Mouse (Mus musculus): Measurements from ENCODE around the gene Qtrt2.

The Qtrt2 gene

GRCm38 (mm10) chr16:43925001-43925558 lies 1.5 kb downstream of the Qtrt2 start:
- no peak for DNase-seq (ENCODE audit: low read depth, low spot score)

GRCm38 (mm10) chr16:43922630-43923029 lies 4.0 kb downstream of the Qtrt2 start:
- DNase-seq (ENCODE audit: low read depth, low spot score): no peak

GRCm38 (mm10) chr16:43922024-43922423 lies 4.6 kb downstream of the Qtrt2 start:
- DNase-seq (ENCODE audit: low read depth, low spot score): no peak

- no peak for DNase-seq (ENCODE audit: low read depth, low spot score)
These were observed 7.7 kb downstream of the Qtrt2 start for GRCm38 (mm10) chr16:43918867-43919266.

GRCm38 (mm10) chr16:43908881-43909280 lies 17.7 kb downstream of the Qtrt2 start:
- DNase-seq (ENCODE audit: low read depth, low spot score): no peak

GRCm38 (mm10) chr16:43900571-43900970 lies 26.0 kb downstream of the Qtrt2 start:
- DNase-seq (ENCODE audit: low read depth, low spot score): no peak

- DNase-seq (ENCODE audit: low read depth, low spot score): no peak
These were observed 26.5 kb downstream of the Qtrt2 start for GRCm38 (mm10) chr16:43900138-43900537.

- DNase-seq (ENCODE audit: low read depth, low spot score): no peak
These were observed 32.1 kb downstream of the Qtrt2 start for GRCm38 (mm10) chr16:43894501-43894900.

GRCm38 (mm10) chr16:43890747-43891336 lies 35.8 kb downstream of the Qtrt2 start:
- DNase-seq (ENCODE audit: low read depth, low spot score): no peak

GRCm38 (mm10) chr16:43890005-43890336 lies 36.6 kb downstream of the Qtrt2 start:
- no peak for DNase-seq (ENCODE audit: low read depth, low spot score)

GRCm38 (mm10) chr16:43889208-43890004 lies 37.2 kb downstream of the Qtrt2 start, which contains the start of gene Ccdc191:
TSS of gene Ccdc191 (plus strand) at chr16:43889800.
- peak; percentile 99 for DNase-seq (ENCODE audit: low read depth, low spot score)

GRCm38 (mm10) chr16:43882329-43882728 lies 44.3 kb downstream of the Qtrt2 start:
- no peak for DNase-seq (ENCODE audit: low read depth, low spot score)

- DNase-seq (ENCODE audit: low read depth, low spot score): no peak
These were observed 45.0 kb downstream of the Qtrt2 start for GRCm38 (mm10) chr16:43881636-43882035.

GRCm38 (mm10) chr16:43879769-43880168 lies 46.8 kb downstream of the Qtrt2 start:
- DNase-seq (ENCODE audit: low read depth, low spot score): no peak

GRCm38 (mm10) chr16:43871419-43871818 lies 55.2 kb downstream of the Qtrt2 start:
- no peak for DNase-seq (ENCODE audit: low read depth, low spot score)

GRCm38 (mm10) chr16:43869805-43870204 lies 56.8 kb downstream of the Qtrt2 start:
- DNase-seq (ENCODE audit: low read depth, low spot score): peak; percentile 18

- DNase-seq (ENCODE audit: low read depth, low spot score): no peak
These were observed 66.0 kb downstream of the Qtrt2 start for GRCm38 (mm10) chr16:43860624-43861023.

- DNase-seq (ENCODE audit: low read depth, low spot score): no peak
These were observed 67.6 kb downstream of the Qtrt2 start for GRCm38 (mm10) chr16:43858941-43859476.

GRCm38 (mm10) chr16:43849839-43850238 lies 76.8 kb downstream of the Qtrt2 start:
- no peak for DNase-seq (ENCODE audit: low read depth, low spot score)

GRCm38 (mm10) chr16:43841236-43841635 lies 85.4 kb downstream of the Qtrt2 start:
- no peak for DNase-seq (ENCODE audit: low read depth, low spot score)

GRCm38 (mm10) chr16:43831957-43832356 lies 94.7 kb downstream of the Qtrt2 start:
- DNase-seq (ENCODE audit: low read depth, low spot score): no peak

GRCm38 (mm10) chr16:43827492-43827891 lies 99.1 kb downstream of the Qtrt2 start:
- DNase-seq (ENCODE audit: low read depth, low spot score): no peak

- no peak for DNase-seq (ENCODE audit: low read depth, low spot score)
These were observed 108.2 kb downstream of the Qtrt2 start for GRCm38 (mm10) chr16:43818404-43818803.

Data from skeletal muscle tissue, adult 2 months (tissue).